Mouse (Mus musculus) kidney, embryonic 14.5 days (tissue): ENCODE measurements around the gene Nudt9. TPM values are rescaled to one million over a fixed set of nuclear protein-coding genes. Genes with fewer than 3 reads are reported as not detected.

ENCODE experiments used
- ATAC-seq: fragments of 200-750 bp; cut with Nextera tagmentation; 2 replicates; pipeline ENCODE4 v1.8.0; 2017; ENCODE audit warnings: moderate number of reproducible peaks, mild to moderate bottlenecking, moderate TSS enrichment, moderate library complexity; ENCODE audit not compliant: low FRiP score, low TSS enrichment
- H3K27ac ChIP-seq: fragments of 300-500 bp; sonication (generic); 2 replicates; pipeline ENCODE4 v1.5.1; 2014; ENCODE audit warnings: low read depth, mild to moderate bottlenecking, low read length, moderate library complexity, mixed read lengths
- H3K27me3 ChIP-seq: fragments of 300-500 bp; sonication (generic); 2 replicates; pipeline ENCODE4 v1.6.1; 2014; ENCODE audit warnings: mild to moderate bottlenecking, low read length; ENCODE audit not compliant: control insufficient read depth, insufficient read depth
- H3K36me3 ChIP-seq: fragments of 300-500 bp; sonication (generic); 2 replicates; pipeline ENCODE4 v1.6.1; 2014; ENCODE audit warnings: low read length, mixed read lengths; ENCODE audit not compliant: control insufficient read depth, insufficient read depth
- H3K4me1 ChIP-seq: fragments of 300-500 bp; sonication (generic); 2 replicates; pipeline ENCODE4 v1.6.1; 2014; ENCODE audit warnings: low read length, mixed read lengths; ENCODE audit not compliant: control insufficient read depth, insufficient read depth
- H3K4me2 ChIP-seq: fragments of 300-500 bp; sonication (generic); replicated peaks from 2 replicates; pipeline ENCODE4 v1.6.1; 2014; ENCODE audit warnings: low read depth, mild to moderate bottlenecking, low read length
- H3K4me3 ChIP-seq: fragments of 300-500 bp; sonication (generic); 2 replicates; pipeline ENCODE4 v1.5.1; 2014; ENCODE audit warnings: mild to moderate bottlenecking, low read length
- H3K9ac ChIP-seq: fragments of 300-500 bp; sonication (generic); 2 replicates; pipeline ENCODE4 v1.6.1; 2014; ENCODE audit warnings: low read depth, mild to moderate bottlenecking, low read length, moderate library complexity
- H3K9me3 ChIP-seq: fragments of 300-500 bp; sonication (generic); 2 replicates; pipeline ENCODE4 v1.6.1; 2016; ENCODE audit warnings: low read length; ENCODE audit not compliant: control insufficient read depth
- WGBS: fragments of 180-500 bp; shearing (Covaris S2); extraction: QIAGEN DNeasy Blood & Tissue Kit; methylation state at CpG from one replicate; pipeline ENCODE4 v1.1.7; 2014; 5-methylcytosine and 5-hydroxymethylcytosine counted together
- microRNA-seq: library from miRNA; unstranded; fragments of <30 nt; microRNA quantifications from one replicate; pipeline ENCODE4, GENCODE M21; 2016
- polyA plus RNA-seq: library from polyadenylated mRNA; unstranded; fragments of >200 nt; fragmentation: Nextera tagmentation; extraction: Ambion mirVana; gene quantifications from 2 replicates; pipeline ENCODE4 v1.2.1, GENCODE M21; 2014

The Nudt9 gene
- polyA plus RNA-seq, 1 experiment from 2014 or later = 58.1 TPM

DNA sequence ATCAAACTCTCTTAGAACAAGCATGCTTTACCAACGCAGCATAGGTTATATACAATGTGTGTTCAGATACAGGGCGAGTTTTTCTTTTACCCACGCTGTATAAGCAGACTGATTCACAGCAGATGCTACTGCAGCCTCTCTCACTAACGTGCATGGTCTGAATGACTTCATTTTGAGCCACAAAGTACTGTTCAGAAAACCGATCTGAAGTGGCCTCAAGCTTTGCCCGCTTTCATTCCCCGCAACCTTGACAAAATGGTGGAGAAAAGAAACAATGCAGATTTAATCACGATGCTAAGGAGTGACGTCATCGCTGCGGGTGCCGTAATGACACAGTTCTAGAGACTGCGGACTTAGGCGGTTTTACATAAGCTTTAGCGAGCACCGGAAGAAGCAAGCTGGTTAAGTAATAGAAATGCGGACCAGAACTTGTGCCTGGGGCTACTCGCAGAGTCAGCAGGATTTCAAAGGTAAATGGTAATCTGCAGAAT is 62.8 kb downstream of the Nudt9 start:
- Histone ChIP-seq H3K9ac (peak overlapping the region; percentile 32; the same call in 1 of the 2 replicates), H3K9me3 (no peaks in the 10 kb centered on the region), H3K36me3 (no peaks in the 10 kb centered on the region), H3K27ac (peak overlapping the region; percentile 76), H3K27me3 (no peaks in the 10 kb centered on the region), H3K4me3 (peak overlapping the region; percentile 11; the same call in 1 of the 2 replicates), H3K4me1 (peaks cover 43% of the 10 kb centered on the region), H3K4me2 (peak overlapping the region; percentile 35)
- ATAC-seq = peak; percentile 40
- WGBS = 24% methylated on average over 18 of the region's 18 CpGs

DNA sequence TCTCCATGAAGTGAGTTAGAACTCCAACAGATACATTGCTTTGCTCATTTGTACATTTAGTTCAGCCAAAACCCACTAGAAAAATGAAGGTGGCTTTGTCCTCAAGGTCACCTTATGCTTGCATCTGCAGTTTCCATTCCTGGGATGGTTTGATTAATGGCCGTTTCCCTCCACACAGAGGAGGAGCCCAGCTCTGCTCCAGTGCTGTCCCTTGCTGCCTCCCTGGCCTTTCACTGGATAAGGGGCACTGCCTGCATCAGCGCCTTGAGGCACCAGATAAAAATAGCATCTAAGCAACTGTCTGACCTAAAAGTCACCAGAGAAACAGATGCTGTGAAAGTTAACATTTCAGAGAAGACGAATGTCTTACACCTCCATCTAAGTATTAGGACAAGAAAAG is 63.4 kb downstream of the Nudt9 start:
- no peaks in the 10 kb centered on the region for H3K9me3 ChIP-seq
- peaks cover 47% of the 10 kb centered on the region for H3K4me1 ChIP-seq
- no peaks in the 10 kb centered on the region for H3K36me3 ChIP-seq
- peak overlapping the region; percentile 35; the same call in 1 of the 2 replicates for H3K4me2 ChIP-seq
- no peak overlapping the region for H3K9ac ChIP-seq
- H3K4me3 ChIP-seq = no peak overlapping the region
- H3K27me3 ChIP-seq = no peaks in the 10 kb centered on the region
- ATAC-seq = peak; percentile 85
- 13% methylated on average over 3 of the region's 3 CpGs for WGBS
- H3K27ac ChIP-seq = peak overlapping the region; percentile 76

GRCm38 (mm10) chr5:104110171-104110920 is 64.2 kb downstream of the Nudt9 start:
- H3K27ac ChIP-seq = peak overlapping the region; percentile 76; the same call in 1 of the 2 replicates
- no peak overlapping the region for H3K4me2 ChIP-seq
- H3K9ac ChIP-seq = no peak overlapping the region
- peaks cover 47% of the 10 kb centered on the region for H3K4me1 ChIP-seq
- WGBS = 26% methylated on average over 9 of the region's 9 CpGs
- H3K4me3 ChIP-seq = no peak overlapping the region
- H3K9me3 ChIP-seq = no peaks in the 10 kb centered on the region
- no peak for ATAC-seq
- H3K27me3 ChIP-seq = no peaks in the 10 kb centered on the region
- no peaks in the 10 kb centered on the region for H3K36me3 ChIP-seq

DNA sequence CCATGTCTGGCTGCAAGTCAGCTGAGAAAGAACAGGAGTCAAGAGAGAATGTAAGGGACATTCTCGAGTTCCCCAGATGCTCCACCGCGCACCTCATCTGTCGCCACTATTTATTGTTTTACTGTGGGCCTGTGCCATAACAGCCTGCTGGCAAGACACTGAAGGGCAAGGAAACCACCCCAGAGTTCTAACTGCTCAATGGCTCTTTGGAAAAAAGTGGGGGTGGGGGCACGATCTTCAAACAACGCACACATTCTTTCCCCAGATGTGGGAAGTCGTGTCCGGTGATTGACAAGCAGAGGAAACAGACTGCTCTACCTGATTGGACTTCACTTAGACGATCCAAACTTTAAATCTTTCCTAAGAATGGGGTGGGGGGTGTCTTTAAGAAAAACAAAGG is 65.9 kb downstream of the Nudt9 start:
- 2% methylated on average over 9 of the region's 9 CpGs for WGBS
- H3K4me3 ChIP-seq = peak overlapping the region; percentile 23
- no peak for ATAC-seq
- peaks cover 47% of the 10 kb centered on the region for H3K4me1 ChIP-seq
- H3K9me3 ChIP-seq = no peaks in the 10 kb centered on the region
- no peaks in the 10 kb centered on the region for H3K36me3 ChIP-seq
- H3K27me3 ChIP-seq = no peaks in the 10 kb centered on the region
- H3K27ac ChIP-seq = peak overlapping the region; percentile 68; the same call in 1 of the 2 replicates
- H3K9ac ChIP-seq = peak overlapping the region; percentile 44; the same call in 1 of the 2 replicates
- peak overlapping the region; percentile 35 for H3K4me2 ChIP-seq

- ATAC-seq = no peak
- H3K27me3 ChIP-seq = no peaks in the 10 kb centered on the region
- WGBS = 16% methylated on average over 5 of the region's 5 CpGs
- H3K27ac ChIP-seq = peak overlapping the region; percentile 68; the same call in 1 of the 2 replicates
- peak overlapping the region; percentile 23 for H3K4me3 ChIP-seq
- peak overlapping the region; percentile 35 for H3K4me2 ChIP-seq
- H3K9ac ChIP-seq = peak overlapping the region; percentile 44; the same call in 1 of the 2 replicates
- no peaks in the 10 kb centered on the region for H3K9me3 ChIP-seq
- H3K36me3 ChIP-seq = no peaks in the 10 kb centered on the region
- H3K4me1 ChIP-seq = peaks cover 47% of the 10 kb centered on the region
Measured at GRCm38 (mm10) chr5:104112511-104112910, 66.4 kb downstream of the Nudt9 start.

- ATAC-seq = 0 out of 2 replicates have a peak, but pooled peaks have one; percentile 26
- Histone ChIP-seq H3K4me2 (peak within 1 kb of the TSS; percentile 35), H3K36me3 (no peaks in the 10 kb centered on the region), H3K4me1 (peaks cover 40% of the 10 kb centered on the region), H3K4me3 (peak within 1 kb of the TSS; percentile 23), H3K27me3 (no peaks in the 10 kb centered on the region), H3K27ac (peak within 1 kb of the TSS; percentile 83), H3K9me3 (no peaks in the 10 kb centered on the region), H3K9ac (peak within 1 kb of the TSS; percentile 44; the same call in 1 of the 2 replicates)
- 14% methylated on average over 15 of the region's 15 CpGs for WGBS
Measured at GRCm38 (mm10) chr5:104113491-104114172, 67.5 kb downstream of the Nudt9 start, which contains the start of gene Sparcl1. Gene Sparcl1, minus strand, starts transcription at chr5:104113733.

Small RNAs within 50 kb of the gene (microRNA-seq; reads per million reads assigned to microRNA genes)
- gene Mir5619 = 1.5 reads per million

Other genes with a start within 250 kb of the Nudt9 start
- 6.8 and 13.3 TPM in 2 replicates for gene Klhl8, start 135.0 kb upstream of the Nudt9 start, polyA plus RNA-seq
- gene Hsd17b13, start 68.9 kb upstream of the Nudt9 start, polyA plus RNA-seq = 0.23 TPM in 1 of 2 replicates, not detected in the other
- gene Hsd17b11, start 24.4 kb upstream of the Nudt9 start, polyA plus RNA-seq = 7.3 and 7.9 TPM in 2 replicates
- gene Gm17660, start 31.3 kb downstream of the Nudt9 start, polyA plus RNA-seq = not detected in 2 replicates
- 33.5 and 36.1 TPM in 2 replicates for gene Sparcl1, start 67.4 kb downstream of the Nudt9 start, polyA plus RNA-seq
- not detected in 2 replicates for gene Dspp, start 124.4 kb downstream of the Nudt9 start, polyA plus RNA-seq
- not detected in 2 replicates for gene Dmp1, start 156.3 kb downstream of the Nudt9 start, polyA plus RNA-seq